Mouse (Mus musculus) forebrain, embryonic 14.5 days (tissue): ENCODE data around the gene Rxrg. TPM values are rescaled to one million over a fixed set of nuclear protein-coding genes. Genes with fewer than 3 reads are reported as not detected.

Experiments
- ATAC-seq: fragments of 200-750 bp; cut with Nextera tagmentation; 2 replicates; pipeline ENCODE4 v1.8.0; 2017; ENCODE audit warnings: mild to moderate bottlenecking, moderate library complexity
- DNase-seq: peaks from one replicate; pipeline ENCODE4 v3.0.0-alpha.2; 2015; ENCODE audit warnings: low spot score
- H3K27ac ChIP-seq: fragments of 300-500 bp; sonication (generic); 2 replicates; pipeline ENCODE4 v1.5.1; 2014; ENCODE audit warnings: low read depth, mild to moderate bottlenecking, control low read depth, low read length, moderate library complexity
- H3K27me3 ChIP-seq: fragments of 300-500 bp; sonication (generic); replicated peaks from 2 replicates; pipeline ENCODE4 v1.6.1; 2014; ENCODE audit warnings: low read length, control low read depth, mixed read lengths; ENCODE audit not compliant: control insufficient read depth, insufficient read depth
- H3K36me3 ChIP-seq: fragments of 300-500 bp; sonication (generic); 2 replicates; pipeline ENCODE4 v1.6.1; 2014; ENCODE audit warnings: low read length, control low read depth; ENCODE audit not compliant: control insufficient read depth, insufficient read depth
- H3K4me1 ChIP-seq: fragments of 300-500 bp; sonication (generic); 2 replicates; pipeline ENCODE4 v1.6.1; 2014; ENCODE audit warnings: antibody characterized with exemption, low read length, control low read depth; ENCODE audit not compliant: control insufficient read depth, insufficient read depth
- H3K4me2 ChIP-seq: fragments of 300-500 bp; sonication (generic); 2 replicates; pipeline ENCODE4 v1.6.1; 2014; ENCODE audit warnings: mild to moderate bottlenecking, control low read depth, low read length
- H3K4me3 ChIP-seq: fragments of 300-500 bp; sonication (generic); 2 replicates; pipeline ENCODE4 v1.5.1; 2014; ENCODE audit warnings: low read depth, low read length, control low read depth
- H3K9ac ChIP-seq: fragments of 300-500 bp; sonication (generic); 2 replicates; pipeline ENCODE4 v1.6.1; 2014; ENCODE audit warnings: mild to moderate bottlenecking, low read length, control low read depth, moderate library complexity
- H3K9me3 ChIP-seq: fragments of 300-500 bp; sonication (generic); replicated peaks from 2 replicates; pipeline ENCODE4 v1.6.1; 2016; ENCODE audit warnings: low read length, control low read depth, mixed read lengths; ENCODE audit not compliant: control insufficient read depth
- WGBS: fragments of 180-500 bp; shearing (Covaris S2); extraction: QIAGEN DNeasy Blood & Tissue Kit; methylation state at CpG from one replicate; pipeline ENCODE4 v1.1.7; 2014; 5-methylcytosine and 5-hydroxymethylcytosine counted together
- polyA plus RNA-seq: library from polyadenylated mRNA; unstranded; fragments of >200 nt; fragmentation: Nextera tagmentation; extraction: Ambion mirVana; gene quantifications from 2 replicates; pipeline ENCODE4 v1.2.1, GENCODE M21; 2014

Rxrg gene
- polyA plus RNA-seq, 1 experiment from 2014 or later = 9.3 TPM

DNA sequence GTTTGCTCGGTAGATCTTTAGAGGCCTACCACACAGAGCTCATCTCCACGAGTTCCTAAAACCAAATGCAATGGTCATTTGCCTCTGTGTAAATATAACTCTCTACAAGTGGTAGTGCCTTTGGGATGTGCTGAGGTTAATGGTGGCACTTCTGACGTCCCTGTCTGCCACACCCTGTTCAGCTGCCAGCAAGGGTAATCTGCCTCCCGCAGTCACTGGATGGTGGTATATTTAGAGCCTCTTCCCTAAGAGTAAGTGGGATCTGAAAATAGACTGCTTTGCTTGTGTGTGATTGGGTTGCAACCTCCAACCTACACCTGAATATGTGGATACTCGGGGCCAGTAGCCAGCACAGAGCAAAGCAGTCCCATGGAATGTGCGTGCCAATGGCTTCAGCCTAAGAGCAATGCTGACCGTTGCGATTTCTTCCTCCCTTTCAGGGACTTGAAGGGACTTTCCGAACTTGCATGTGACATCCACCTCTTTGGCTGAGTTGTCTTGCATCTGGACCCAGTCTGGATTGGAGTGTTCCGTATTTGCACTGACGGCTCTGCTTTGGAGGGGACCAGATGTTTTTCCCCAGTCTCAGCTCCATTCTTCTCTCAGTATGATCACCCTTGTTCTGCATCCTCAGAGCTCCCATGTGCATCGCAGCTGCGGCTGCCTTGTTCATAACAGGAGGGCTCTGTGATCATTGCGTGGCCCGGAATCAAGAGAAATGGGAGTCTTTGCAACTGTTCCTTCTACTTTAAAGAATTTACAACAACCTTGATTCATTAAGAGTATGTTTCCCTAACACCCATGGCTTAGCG is 9.2 kb upstream of the Rxrg start:
- ATAC-seq (no peak), DNase-seq (no peak)
- 93% methylated on average over 16 of the region's 16 CpGs for WGBS
- Histone ChIP-seq H3K27ac (no peak overlapping the region), H3K4me2 (no peak overlapping the region), H3K4me3 (no peak overlapping the region), H3K9ac (no peak overlapping the region), H3K36me3 (no peaks in the 10 kb centered on the region), H3K4me1 (peaks cover 3% of the 10 kb centered on the region; the same call in 1 of the 2 replicates), H3K27me3 (no peaks in the 10 kb centered on the region), H3K9me3 (no peaks in the 10 kb centered on the region)

- H3K27me3 ChIP-seq = no peaks in the 10 kb centered on the region
- H3K4me3 ChIP-seq = no peak overlapping the region
These were observed 6.0 kb upstream of the Rxrg start for GRCm38 (mm10) chr1:167592175-167592574.

DNA sequence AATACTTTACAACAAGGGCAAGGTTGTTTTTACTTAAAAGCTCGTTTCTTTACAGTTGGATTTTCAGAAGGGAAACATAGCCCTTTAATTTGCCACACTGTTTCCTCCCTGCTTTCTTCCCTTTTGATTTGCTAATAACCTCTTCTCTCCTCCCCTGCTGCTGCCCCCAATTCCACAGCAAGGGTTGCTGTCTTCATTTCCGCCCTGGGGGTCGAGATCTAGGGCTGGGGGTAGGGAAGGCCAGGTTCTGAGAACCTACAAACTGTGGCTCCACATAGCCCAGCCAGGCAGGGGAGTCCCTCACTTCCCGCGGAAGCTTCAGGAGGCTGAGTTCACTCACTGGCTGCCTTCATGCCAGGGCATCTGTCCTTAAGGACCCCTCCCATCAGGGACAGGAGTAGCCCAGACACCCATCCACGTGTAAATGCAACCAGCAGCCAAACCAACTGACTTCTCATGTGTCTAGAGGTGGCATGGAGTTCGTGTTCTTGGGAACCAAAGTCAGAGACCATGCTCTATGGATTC is 1.1 kb downstream of the Rxrg start:
- no peaks in the 10 kb centered on the region for H3K36me3 ChIP-seq
- 0 out of 2 replicates have a peak overlapping the region, but pooled peaks have one; percentile 62 for H3K9ac ChIP-seq
- peak overlapping the region; percentile 79 for H3K4me2 ChIP-seq
- H3K27ac ChIP-seq = no peak overlapping the region
- no peak for DNase-seq
- H3K9me3 ChIP-seq = no peaks in the 10 kb centered on the region
- peaks cover 7% of the 10 kb centered on the region; the same call in 1 of the 2 replicates for H3K27me3 ChIP-seq
- peak overlapping the region; percentile 41 for H3K4me3 ChIP-seq
- ATAC-seq = no peak
- no peaks in the 10 kb centered on the region; the same call in 1 of the 2 replicates for H3K4me1 ChIP-seq
- WGBS = 15% methylated on average over 7 of the region's 7 CpGs

More at GRCm38 (mm10) chr1:167592175-167592574, 6.0 kb upstream of the Rxrg start:
- no peak for ATAC-seq
- H3K27ac ChIP-seq = no peak overlapping the region
- H3K9ac ChIP-seq = no peak overlapping the region
- DNase-seq = no peak
- no peaks in the 10 kb centered on the region for H3K9me3 ChIP-seq
- WGBS = 86% methylated on average over 8 of the region's 8 CpGs
- no peak overlapping the region for H3K4me2 ChIP-seq
- no peaks in the 10 kb centered on the region for H3K36me3 ChIP-seq
- no peaks in the 10 kb centered on the region for H3K4me1 ChIP-seq

DNA sequence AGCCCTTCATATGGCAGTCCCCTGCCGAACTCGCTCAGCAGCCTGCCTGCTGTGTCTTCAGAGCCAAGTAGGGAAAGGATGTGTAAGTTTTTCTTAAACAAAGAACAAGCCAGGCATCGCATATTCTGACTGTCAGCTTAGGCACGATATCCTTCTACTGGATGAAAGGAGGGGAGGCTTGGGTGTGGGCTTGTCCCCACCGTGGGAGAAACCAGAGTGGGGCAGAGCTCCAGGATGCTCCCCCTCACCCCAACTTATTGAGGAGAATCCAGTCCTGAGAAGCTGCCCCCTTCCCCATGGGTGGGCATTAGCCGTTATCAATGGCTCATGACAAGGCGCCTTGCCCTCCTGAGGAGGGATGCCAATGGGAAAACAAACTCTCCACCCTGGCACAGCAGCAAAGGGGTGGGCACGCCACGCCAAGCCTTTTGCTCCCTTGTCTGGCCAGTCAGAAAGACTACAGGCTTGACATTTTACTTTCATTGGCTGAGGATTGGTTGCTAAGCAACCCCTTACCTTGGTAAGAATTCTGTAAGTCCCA is 10.1 kb downstream of the Rxrg start:
- DNase-seq (peak; percentile 82), ATAC-seq (peak; percentile 79)
- H3K9me3 ChIP-seq = no peaks in the 10 kb centered on the region
- peak overlapping the region; percentile 48; the same call in 1 of the 2 replicates for H3K9ac ChIP-seq
- H3K27ac ChIP-seq = 0 out of 2 replicates have a peak overlapping the region, but pooled peaks have one; percentile 33
- H3K27me3 ChIP-seq = no peaks in the 10 kb centered on the region
- H3K4me1 ChIP-seq = peaks cover 10% of the 10 kb centered on the region
- no peaks in the 10 kb centered on the region for H3K36me3 ChIP-seq
- H3K4me2 ChIP-seq = peak overlapping the region; percentile 45
- 8% methylated on average over 9 of the region's 9 CpGs for WGBS
- H3K4me3 ChIP-seq = peak overlapping the region; percentile 11; the same call in 1 of the 2 replicates

GRCm38 (mm10) chr1:167617131-167617530 is 18.9 kb downstream of the Rxrg start:
- no peak for ATAC-seq
- H3K36me3 ChIP-seq = no peaks in the 10 kb centered on the region
- WGBS = 48% methylated on average over 14 of the region's 14 CpGs
- H3K4me2 ChIP-seq = no peak overlapping the region
- H3K9me3 ChIP-seq = no peaks in the 10 kb centered on the region
- no peak for DNase-seq
- H3K4me3 ChIP-seq = no peak overlapping the region
- no peak overlapping the region for H3K9ac ChIP-seq
- no peaks in the 10 kb centered on the region for H3K27me3 ChIP-seq
- no peak overlapping the region for H3K27ac ChIP-seq
- no peaks in the 10 kb centered on the region for H3K4me1 ChIP-seq

DNA sequence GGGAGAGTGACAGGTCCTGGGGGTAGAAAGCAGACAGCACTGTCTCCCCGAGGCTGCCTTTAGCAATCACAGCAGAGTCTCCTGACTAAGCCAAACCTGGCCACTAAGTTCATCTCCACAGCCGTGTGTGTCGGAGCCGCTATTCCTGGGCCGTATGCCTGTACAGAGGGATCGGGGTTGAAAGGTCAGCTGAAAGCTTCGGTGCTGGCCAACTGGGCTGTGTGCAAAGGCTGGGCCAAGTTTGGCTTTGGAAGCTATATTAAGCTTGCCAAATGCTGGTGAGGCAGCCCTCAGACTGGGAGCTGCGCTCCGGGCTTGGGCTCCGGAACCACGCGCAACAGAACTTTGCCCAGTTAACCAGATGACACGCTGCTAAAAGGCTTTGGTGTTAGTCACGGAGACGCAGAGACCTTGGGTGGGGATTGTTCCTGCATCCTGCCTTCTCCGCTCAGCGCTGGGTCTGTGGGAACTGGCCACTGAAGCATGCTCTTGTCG is 19.9 kb downstream of the Rxrg start:
- no peak overlapping the region for H3K9ac ChIP-seq
- WGBS = 88% methylated on average over 18 of the region's 18 CpGs
- no peak overlapping the region for H3K27ac ChIP-seq
- H3K27me3 ChIP-seq = no peaks in the 10 kb centered on the region
- ATAC-seq = no peak
- H3K36me3 ChIP-seq = no peaks in the 10 kb centered on the region
- DNase-seq = no peak
- no peak overlapping the region for H3K4me3 ChIP-seq
- no peaks in the 10 kb centered on the region for H3K9me3 ChIP-seq
- no peak overlapping the region for H3K4me2 ChIP-seq
- no peaks in the 10 kb centered on the region for H3K4me1 ChIP-seq

GRCm38 (mm10) chr1:167620206-167620795 is 22.1 kb downstream of the Rxrg start:
- H3K9ac ChIP-seq = no peak overlapping the region
- no peaks in the 10 kb centered on the region for H3K27me3 ChIP-seq
- H3K36me3 ChIP-seq = no peaks in the 10 kb centered on the region
- WGBS = 69% methylated on average over 15 of the region's 15 CpGs
- no peaks in the 10 kb centered on the region for H3K9me3 ChIP-seq
- H3K4me1 ChIP-seq = no peaks in the 10 kb centered on the region
- H3K4me3 ChIP-seq = no peak overlapping the region
- H3K4me2 ChIP-seq = no peak overlapping the region
- no peak overlapping the region for H3K27ac ChIP-seq
- DNase-seq (no peak), ATAC-seq (no peak)

DNA sequence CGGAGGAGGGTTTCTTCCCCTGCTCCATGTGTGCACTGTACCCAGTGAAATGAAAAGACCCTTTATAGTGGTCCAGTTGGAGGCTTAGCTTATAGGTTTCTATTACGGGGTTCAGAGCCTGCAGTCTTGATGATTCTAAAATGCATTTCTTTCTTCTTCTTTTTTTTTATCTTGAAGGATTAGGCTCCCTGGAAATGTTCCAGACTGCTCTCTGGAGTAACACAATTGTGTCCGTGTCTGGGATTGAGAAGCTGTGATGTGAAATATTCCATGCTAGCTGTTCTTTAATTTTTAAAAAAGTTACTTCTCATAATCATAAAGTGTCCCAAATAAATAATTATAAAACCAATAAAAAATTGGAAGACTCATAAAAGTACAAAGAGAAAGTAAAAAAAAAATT is 26.9 kb downstream of the Rxrg start:
- H3K9ac ChIP-seq = no peak overlapping the region
- no peaks in the 10 kb centered on the region for H3K4me1 ChIP-seq
- no peak overlapping the region for H3K4me3 ChIP-seq
- no peaks in the 10 kb centered on the region for H3K9me3 ChIP-seq
- ATAC-seq = no peak
- no peaks in the 10 kb centered on the region for H3K27me3 ChIP-seq
- H3K27ac ChIP-seq = no peak overlapping the region
- H3K36me3 ChIP-seq = no peaks in the 10 kb centered on the region
- DNase-seq = no peak
- H3K4me2 ChIP-seq = no peak overlapping the region
- WGBS = 46% methylated on average over 3 of the region's 3 CpGs
